Mouse (Mus musculus) heart, postnatal 4 days (tissue): ENCODE data around the gene Ppp6r3. TPM values are rescaled to one million over a fixed set of nuclear protein-coding genes. Genes with fewer than 3 reads are reported as not detected.

Experiments
- DNase-seq: peaks from one replicate; pipeline ENCODE4 v3.0.0; 2021
- total RNA-seq, 2 experiments: library from RNA; stranded (reverse); gene quantifications; 2 replicates each; pipeline ENCODE4 v1.2.3; 2021

The Ppp6r3 gene
- total RNA-seq, 2 experiments from 2014 or later = 108 TPM

- no peak for DNase-seq
Measured at GRCm38 (mm10) chr19:3429156-3429816, 146.3 kb downstream of the Ppp6r3 start.

GRCm38 (mm10) chr19:3428057-3428830 is 147.3 kb downstream of the Ppp6r3 start:
- DNase-seq = no peak

GRCm38 (mm10) chr19:3424214-3424613 is 151.3 kb downstream of the Ppp6r3 start:
- no peak for DNase-seq

GRCm38 (mm10) chr19:3422981-3423380 is 152.6 kb downstream of the Ppp6r3 start:
- DNase-seq = no peak

- no peak for DNase-seq
Measured at GRCm38 (mm10) chr19:3422488-3422887, 153.1 kb downstream of the Ppp6r3 start.

- DNase-seq = no peak
Measured at GRCm38 (mm10) chr19:3419251-3419650, 156.3 kb downstream of the Ppp6r3 start.

GRCm38 (mm10) chr19:3414268-3414733 is 161.2 kb downstream of the Ppp6r3 start, which contains the start of gene Gal:
Gene Gal, minus strand, starts transcription at chr19:3414544.
- DNase-seq = peak; percentile 47

GRCm38 (mm10) chr19:3405531-3406281 is 169.8 kb downstream of the Ppp6r3 start:
- no peak for DNase-seq

Other genes with a start within 250 kb of the Ppp6r3 start
- 1 to 10 TPM; 2.8 to 3.4 TPM for gene Tesmin, start 186.9 kb downstream of the Ppp6r3 start, total RNA-seq
- under 1 TPM; 0.36 to 0.47 TPM for gene Gal, start 161.2 kb downstream of the Ppp6r3 start, total RNA-seq
- gene Lrp5, start 110.8 kb upstream of the Ppp6r3 start, total RNA-seq = 10 to 100 TPM; 43.1 to 46.0 TPM
- gene 1810055G02Rik, start 132.5 kb upstream of the Ppp6r3 start, total RNA-seq = 10 to 100 TPM; 17.5 to 18.3 TPM
- gene Kmt5b, start 191.7 kb upstream of the Ppp6r3 start, total RNA-seq = 10 to 100 TPM; 36.7 to 37.7 TPM